Mouse (Mus musculus) heart, postnatal 0 days (tissue): ENCODE measurements around the gene Asap2.

Experiments used
- CTCF ChIP-seq: IDR thresholded peaks from 2 replicates; pipeline ENCODE4 v1.5.1; 2016; ENCODE audit warnings: antibody characterized with exemption, control low read depth, low read depth
- EP300 ChIP-seq: IDR thresholded peaks from 2 replicates; pipeline ENCODE4 v1.6.1; 2016; ENCODE audit warnings: antibody characterized with exemption, low read depth

GRCm38 (mm10) chr12:21268083-21268616 is 277.9 kb downstream of the Asap2 start:
- TF ChIP-seq CTCF: no peak
- TF ChIP-seq EP300: no peak
